In the genomic region with DNA sequence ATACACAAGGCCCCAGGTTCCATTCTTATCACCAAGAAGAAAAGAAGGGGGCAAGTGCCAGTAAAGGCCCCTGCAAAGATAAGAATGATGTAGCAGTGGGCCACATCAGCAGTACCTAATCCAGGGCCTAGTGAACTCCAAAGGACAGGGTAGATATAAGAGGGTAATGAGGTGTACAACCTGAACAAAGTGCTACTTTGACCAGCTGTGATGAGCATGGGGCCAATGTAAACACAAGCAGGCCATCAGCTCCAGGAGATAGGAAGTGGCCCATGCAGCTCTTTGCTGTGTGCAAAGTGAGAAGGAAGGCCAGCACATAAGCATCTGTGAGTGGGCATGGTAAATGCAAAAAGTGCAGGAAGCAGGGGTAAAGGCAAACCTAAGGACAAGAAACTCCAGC, we compare ENCODE assay signal across 32 mouse cellular contexts. TPM values are rescaled to one million over a fixed set of nuclear protein-coding genes. Genes with fewer than 3 reads are reported as not detected.
DNase-seq lines count a peak whose midpoint lies in the region; ATAC-seq and TF ChIP-seq lines count a peak whose summit lies in the region.
"Had no signal": no experiment of that assay in that cellular context is flagged by ENCODE, and none has a peak within 500 bp of the region (broad histone marks: within the 10 kb centered on the region; RNA-seq: fewer than 3 reads in every experiment).

No protein-coding gene starts in this region.

- ATAC-seq in intestine, embryonic 16.5 days: peak; percentile 63; the same call in 1 of the 2 replicates
- no peak for ATAC-seq in intestine, embryonic 15.5 days
- peak; percentile 32; the same call in 1 of the 2 replicates for ATAC-seq in liver, embryonic 12.5 days
- ATAC-seq in liver, embryonic 15.5 days (ENCODE audit: insufficient read depth): 0 out of 2 replicates have a peak, but pooled peaks have one; percentile 28
- no peak for ATAC-seq in cerebellum, adult (ENCODE audit: insufficient number of reproducible peaks, low FRiP score, low TSS enrichment)
- ATAC-seq: forebrain, embryonic 15.5 days had no signal

- no peak for TF ChIP-seq CTCF in gastrocnemius, adult 2 months (IDR thresholded peaks at IDR 0.05)

- H3K9me3 ChIP-seq in intestine, embryonic 16.5 days (ENCODE audit: control insufficient read depth, low read length): no peaks in the 10 kb centered on the region
- no peaks in the 10 kb centered on the region for H3K9me3 ChIP-seq in intestine, embryonic 15.5 days
- no peaks in the 10 kb centered on the region for H3K9me3 ChIP-seq in liver, embryonic 12.5 days (replicated peaks)
- H3K9me3 ChIP-seq in liver, embryonic 15.5 days (replicated peaks): no peaks in the 10 kb centered on the region
- H3K9me3 ChIP-seq: embryonic facial prominence, embryonic 10.5 days; embryonic facial prominence, embryonic 13.5 days; forebrain, embryonic 12.5 days; forebrain, embryonic 15.5 days; heart, embryonic 10.5 days; heart, embryonic 13.5 days; hindbrain, embryonic 12.5 days; hindbrain, embryonic 15.5 days had no signal

- no peaks in the 10 kb centered on the region for H3K4me1 ChIP-seq in intestine, embryonic 16.5 days (ENCODE audit: control insufficient read depth, insufficient read depth, low read length)
- H3K4me1 ChIP-seq in intestine, embryonic 15.5 days (replicated peaks): no peaks in the 10 kb centered on the region
- H3K4me1 ChIP-seq in liver, embryonic 12.5 days: peaks cover 9% of the 10 kb centered on the region
- peaks cover 6% of the 10 kb centered on the region; the same call in 1 of the 2 replicates for H3K4me1 ChIP-seq in liver, embryonic 15.5 days (replicated peaks)
- H3K4me1 ChIP-seq: embryonic facial prominence, embryonic 10.5 days; embryonic facial prominence, embryonic 13.5 days; forebrain, embryonic 12.5 days; forebrain, embryonic 15.5 days; heart, embryonic 10.5 days; heart, embryonic 13.5 days; hindbrain, embryonic 12.5 days; hindbrain, embryonic 15.5 days had no signal

- no peak overlapping the region for H3K27ac ChIP-seq in intestine, embryonic 16.5 days (ENCODE audit: low read length)
- H3K27ac ChIP-seq in intestine, embryonic 15.5 days: no peak overlapping the region
- H3K27ac ChIP-seq in liver, embryonic 12.5 days: no peak overlapping the region
- no peak overlapping the region for H3K27ac ChIP-seq in liver, embryonic 15.5 days (replicated peaks)
- H3K27ac ChIP-seq in gastrocnemius, adult 2 months: no peak overlapping the region
- H3K27ac ChIP-seq: embryonic facial prominence, embryonic 10.5 days; embryonic facial prominence, embryonic 13.5 days; forebrain, embryonic 12.5 days; forebrain, embryonic 15.5 days; heart, adult 2 months; heart, embryonic 10.5 days; heart, embryonic 13.5 days; hindbrain, embryonic 12.5 days; hindbrain, embryonic 15.5 days had no signal

- no peak overlapping the region for H3K9ac ChIP-seq in intestine, embryonic 16.5 days (ENCODE audit: low read depth, low read length)
- H3K9ac ChIP-seq in intestine, embryonic 15.5 days: no peak overlapping the region
- no peak overlapping the region for H3K9ac ChIP-seq in liver, embryonic 12.5 days
- H3K9ac ChIP-seq in liver, embryonic 15.5 days: no peak overlapping the region
- H3K9ac ChIP-seq: embryonic facial prominence, embryonic 13.5 days; forebrain, embryonic 12.5 days; forebrain, embryonic 15.5 days; heart, embryonic 13.5 days; hindbrain, embryonic 12.5 days; hindbrain, embryonic 15.5 days had no signal

- no peaks in the 10 kb centered on the region for H3K27me3 ChIP-seq in intestine, embryonic 16.5 days (replicated peaks; ENCODE audit: control insufficient read depth, insufficient read depth, low read length)
- H3K27me3 ChIP-seq in intestine, embryonic 15.5 days (replicated peaks): no peaks in the 10 kb centered on the region
- H3K27me3 ChIP-seq in liver, embryonic 12.5 days (replicated peaks): no peaks in the 10 kb centered on the region
- H3K27me3 ChIP-seq in liver, embryonic 15.5 days: no peaks in the 10 kb centered on the region
- H3K27me3 ChIP-seq: embryonic facial prominence, embryonic 13.5 days; forebrain, embryonic 12.5 days; forebrain, embryonic 15.5 days; heart, embryonic 13.5 days; hindbrain, embryonic 12.5 days; hindbrain, embryonic 15.5 days had no signal

- intact Hi-C loops in gastrocnemius, adult 2 months (cut with DNase I): no loop called here

- no peak for DNase-seq in gastrocnemius, adult 2 months
- no peak for DNase-seq in T-cell, adult 2 months (ENCODE audit: low spot score)
- DNase-seq: adrenal gland, postnatal 14 days; cerebellum, adult 11-12 months; cerebellum, adult 8-10 months; cerebellum, postnatal 10 days; cerebellum, postnatal 36 days; embryo, embryonic 11 days; gastrocnemius, postnatal 10 days; gastrocnemius, postnatal 36 days; heart, adult 2 months; heart, postnatal 14 days had no signal

- no peak overlapping the region for H3K4me3 ChIP-seq in intestine, embryonic 16.5 days (ENCODE audit: low read length)
- no peak overlapping the region for H3K4me3 ChIP-seq in intestine, embryonic 15.5 days (replicated peaks)
- no peak overlapping the region for H3K4me3 ChIP-seq in liver, embryonic 12.5 days
- no peak overlapping the region for H3K4me3 ChIP-seq in liver, embryonic 15.5 days (replicated peaks)
- H3K4me3 ChIP-seq in gastrocnemius, adult 2 months: no peak overlapping the region
- H3K4me3 ChIP-seq: embryonic facial prominence, embryonic 10.5 days; embryonic facial prominence, embryonic 13.5 days; erythroblast, embryonic 14.5 days; forebrain, embryonic 12.5 days; forebrain, embryonic 15.5 days; heart, adult 2 months; heart, embryonic 10.5 days; heart, embryonic 13.5 days; hindbrain, embryonic 12.5 days; hindbrain, embryonic 15.5 days had no signal

- H3K36me3 ChIP-seq in intestine, embryonic 16.5 days (ENCODE audit: control insufficient read depth, insufficient read depth, low read length): peaks cover 14% of the 10 kb centered on the region
- H3K36me3 ChIP-seq in intestine, embryonic 15.5 days: peaks cover 13% of the 10 kb centered on the region; the same call in 1 of the 2 replicates
- peaks cover 85% of the 10 kb centered on the region for H3K36me3 ChIP-seq in liver, embryonic 12.5 days
- H3K36me3 ChIP-seq in liver, embryonic 15.5 days (replicated peaks): peaks cover 32% of the 10 kb centered on the region

- no peak overlapping the region for H3K4me2 ChIP-seq in intestine, embryonic 16.5 days (ENCODE audit: low read depth, low read length)
- no peak overlapping the region for H3K4me2 ChIP-seq in intestine, embryonic 15.5 days (replicated peaks)
- H3K4me2 ChIP-seq in liver, embryonic 12.5 days: no peak overlapping the region
- H3K4me2 ChIP-seq in liver, embryonic 15.5 days: no peak overlapping the region
- H3K4me2 ChIP-seq: embryonic facial prominence, embryonic 13.5 days; forebrain, embryonic 12.5 days; forebrain, embryonic 15.5 days; heart, embryonic 13.5 days; hindbrain, embryonic 12.5 days; hindbrain, embryonic 15.5 days had no signal

RNA-seq across cellular contexts. Expression of a gene that starts 21.0 kb away (rescaled TPM):
- polyA plus RNA-seq in intestine, embryonic 16.5 days (2015; fragmentation: Nextera tagmentation; extraction: Ambion mirVana): 84.4 and 95.3 TPM in 2 replicates
- polyA plus RNA-seq in intestine, embryonic 15.5 days (2015; fragmentation: Nextera tagmentation; extraction: Ambion mirVana): 102 and 122 TPM in 2 replicates
- 79.2 and 80.7 TPM in 2 replicates for polyA plus RNA-seq in liver, embryonic 12.5 days (2016; fragmentation: Nextera tagmentation; extraction: Ambion mirVana)
- 31.0 and 33.4 TPM in 2 replicates for polyA plus RNA-seq in liver, embryonic 15.5 days (2015; fragmentation: Nextera tagmentation; extraction: Ambion mirVana)
- 100 to 1,000 TPM; 165 to 167 TPM for total RNA-seq in gastrocnemius, adult 2 months (2021)

RNA-seq across cellular contexts. Expression of a gene that starts 39.0 kb away (rescaled TPM):
- not detected in 2 replicates for polyA plus RNA-seq in intestine, embryonic 16.5 days (2015; fragmentation: Nextera tagmentation; extraction: Ambion mirVana)
- polyA plus RNA-seq in intestine, embryonic 15.5 days (2015; fragmentation: Nextera tagmentation; extraction: Ambion mirVana): not detected in 2 replicates
- polyA plus RNA-seq in liver, embryonic 12.5 days (2016; fragmentation: Nextera tagmentation; extraction: Ambion mirVana): not detected in 2 replicates
- polyA plus RNA-seq in liver, embryonic 15.5 days (2015; fragmentation: Nextera tagmentation; extraction: Ambion mirVana): not detected in 2 replicates
- total RNA-seq in gastrocnemius, adult 2 months (2021): not detected
- total RNA-seq: adrenal gland, adult 18-20 months; adrenal gland, postnatal 14 days; adrenal gland, postnatal 4 days; ES-E14; gastrocnemius, postnatal 10 days; gastrocnemius, postnatal 36 days; granulocyte monocyte progenitor cell, adult 5-6 weeks; heart, adult 2 months; heart, postnatal 14 days; hematopoietic stem cell, adult 5-6 weeks had no signal
- polyA plus RNA-seq: embryonic facial prominence, embryonic 10.5 days; embryonic facial prominence, embryonic 13.5 days; erythroblast, embryonic 14.5 days; forebrain, embryonic 12.5 days; forebrain, embryonic 15.5 days; heart, adult 2 months; heart, embryonic 10.5 days; heart, embryonic 13.5 days; heart, embryonic 16.5 days; hindbrain, embryonic 12.5 days; hindbrain, embryonic 15.5 days had no signal

RNA-seq across cellular contexts. Expression of a gene that starts 45.7 kb away (rescaled TPM):
- polyA plus RNA-seq in intestine, embryonic 16.5 days (2015; fragmentation: Nextera tagmentation; extraction: Ambion mirVana): not detected in 2 replicates
- polyA plus RNA-seq in intestine, embryonic 15.5 days (2015; fragmentation: Nextera tagmentation; extraction: Ambion mirVana): not detected in 2 replicates
- not detected in 2 replicates for polyA plus RNA-seq in liver, embryonic 12.5 days (2016; fragmentation: Nextera tagmentation; extraction: Ambion mirVana)
- not detected in 2 replicates for polyA plus RNA-seq in liver, embryonic 15.5 days (2015; fragmentation: Nextera tagmentation; extraction: Ambion mirVana)
- not detected for total RNA-seq in gastrocnemius, adult 2 months (2021)
- total RNA-seq: adrenal gland, adult 18-20 months; adrenal gland, postnatal 14 days; adrenal gland, postnatal 4 days; gastrocnemius, postnatal 10 days; gastrocnemius, postnatal 36 days; granulocyte monocyte progenitor cell, adult 5-6 weeks; heart, adult 2 months; heart, postnatal 14 days; hematopoietic stem cell, adult 5-6 weeks had no signal
- polyA plus RNA-seq: embryonic facial prominence, embryonic 10.5 days; embryonic facial prominence, embryonic 13.5 days; erythroblast, embryonic 14.5 days; forebrain, embryonic 12.5 days; forebrain, embryonic 15.5 days; heart, adult 2 months; heart, embryonic 10.5 days; heart, embryonic 13.5 days; heart, embryonic 16.5 days; hindbrain, embryonic 12.5 days; hindbrain, embryonic 15.5 days had no signal

RNA-seq across cellular contexts. Expression of a gene that starts 47.3 kb away (rescaled TPM):
- polyA plus RNA-seq in intestine, embryonic 16.5 days (2015; fragmentation: Nextera tagmentation; extraction: Ambion mirVana): 15.7 and 16.6 TPM in 2 replicates
- polyA plus RNA-seq in intestine, embryonic 15.5 days (2015; fragmentation: Nextera tagmentation; extraction: Ambion mirVana): 16.6 and 16.8 TPM in 2 replicates
- polyA plus RNA-seq in liver, embryonic 12.5 days (2016; fragmentation: Nextera tagmentation; extraction: Ambion mirVana): 9.6 and 10.4 TPM in 2 replicates
- 7.6 and 7.7 TPM in 2 replicates for polyA plus RNA-seq in liver, embryonic 15.5 days (2015; fragmentation: Nextera tagmentation; extraction: Ambion mirVana)
- total RNA-seq in gastrocnemius, adult 2 months (2021): 1 to 10 TPM; 8.1 to 8.3 TPM

Comparison
In these comparisons a context has a peak if more than half of its experiments do, and no peak if none do; other contexts are left out.
1. ATAC-seq: peak in intestine, embryonic 16.5 days (single experiment), liver, embryonic 12.5 days (single experiment) and liver, embryonic 15.5 days (single experiment); none in intestine, embryonic 15.5 days (single experiment) and cerebellum, adult (single experiment).